Mouse (Mus musculus): ENCODE measurements at regions not wholly inside any gene's neighbourhood (a gene's known extent, or its start where the extent isn't known, plus 50 kb on each side); places are given as distances from the start of the nearest gene placed in this dataset.

DNA sequence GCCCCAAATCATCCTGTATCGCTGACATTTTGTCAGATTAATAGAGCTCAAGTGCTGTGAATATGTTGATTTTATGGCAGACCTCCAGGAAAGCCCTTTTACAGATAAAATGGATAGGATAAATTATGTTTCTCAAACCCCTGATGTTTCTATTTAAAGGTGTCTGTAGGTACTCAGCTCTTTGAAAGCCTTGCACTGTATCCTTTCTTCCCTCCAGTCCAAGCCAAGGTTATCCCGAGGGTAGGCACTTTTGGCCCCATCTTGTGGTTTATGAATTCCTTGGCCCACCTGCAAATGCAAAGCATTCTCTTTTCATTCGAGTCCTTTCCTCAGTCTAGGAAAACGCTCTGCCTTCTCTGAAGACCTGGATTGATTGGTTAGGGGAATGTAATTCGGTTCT is 139.2 kb upstream of the Kcnj16 start:
- 70% methylated on average over 5 of the region's 5 CpGs for WGBS
- no peak for ATAC-seq
- no peak overlapping the region for H3K4me2 ChIP-seq (ENCODE audit: low read length)
- no peaks in the 10 kb centered on the region for H3K9me3 ChIP-seq (replicated peaks; ENCODE audit: control insufficient read depth, low read length)
- no peaks in the 10 kb centered on the region for H3K4me1 ChIP-seq (ENCODE audit: control insufficient read depth, insufficient read depth, low read length)
- no peak overlapping the region for H3K4me3 ChIP-seq (ENCODE audit: low read depth, low read length)
- H3K27me3 ChIP-seq (replicated peaks; ENCODE audit: control insufficient read depth, insufficient read depth, low read length): no peaks in the 10 kb centered on the region
- H3K9ac ChIP-seq (ENCODE audit: low read length): no peak overlapping the region
- no peak overlapping the region for H3K27ac ChIP-seq (ENCODE audit: low read depth, low read length)
- peak; percentile 16 for DNase-seq (ENCODE audit: low spot score)
- no peaks in the 10 kb centered on the region for H3K36me3 ChIP-seq (ENCODE audit: control insufficient read depth, insufficient read depth, low read length)

DNA sequence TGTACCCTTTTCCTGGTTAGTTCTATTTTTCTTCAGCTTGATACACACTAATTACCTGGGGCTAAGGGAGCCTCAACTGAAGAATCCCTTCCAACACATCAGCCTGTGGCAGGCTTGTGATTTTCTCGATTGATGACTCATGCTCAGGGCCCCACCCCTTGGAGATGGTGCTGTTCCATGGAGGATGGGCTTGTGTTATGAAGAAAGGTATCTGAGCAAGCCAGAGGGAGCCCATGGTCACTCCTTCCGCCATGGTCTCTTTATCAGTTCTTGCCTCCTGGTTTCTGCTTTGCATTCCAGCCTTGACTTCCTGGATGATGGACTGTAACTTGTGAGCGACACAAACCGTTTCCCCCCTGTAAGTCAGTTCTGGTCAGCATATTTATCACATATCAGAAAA is 131.1 kb upstream of the Kcnj16 start:
- no peak overlapping the region for H3K27ac ChIP-seq (ENCODE audit: low read depth, low read length)
- H3K4me1 ChIP-seq (ENCODE audit: control insufficient read depth, insufficient read depth, low read length): no peaks in the 10 kb centered on the region
- no peaks in the 10 kb centered on the region for H3K9me3 ChIP-seq (replicated peaks; ENCODE audit: control insufficient read depth, low read length)
- no peaks in the 10 kb centered on the region for H3K36me3 ChIP-seq (ENCODE audit: control insufficient read depth, insufficient read depth, low read length)
- no peak overlapping the region for H3K4me2 ChIP-seq (ENCODE audit: low read length)
- H3K27me3 ChIP-seq (replicated peaks; ENCODE audit: control insufficient read depth, insufficient read depth, low read length): no peaks in the 10 kb centered on the region
- DNase-seq (ENCODE audit: low spot score) (no peak), ATAC-seq (no peak)
- no peak overlapping the region for H3K4me3 ChIP-seq (ENCODE audit: low read depth, low read length)
- no peak overlapping the region for H3K9ac ChIP-seq (ENCODE audit: low read length)
- 90% methylated on average over 4 of the region's 4 CpGs for WGBS

DNA sequence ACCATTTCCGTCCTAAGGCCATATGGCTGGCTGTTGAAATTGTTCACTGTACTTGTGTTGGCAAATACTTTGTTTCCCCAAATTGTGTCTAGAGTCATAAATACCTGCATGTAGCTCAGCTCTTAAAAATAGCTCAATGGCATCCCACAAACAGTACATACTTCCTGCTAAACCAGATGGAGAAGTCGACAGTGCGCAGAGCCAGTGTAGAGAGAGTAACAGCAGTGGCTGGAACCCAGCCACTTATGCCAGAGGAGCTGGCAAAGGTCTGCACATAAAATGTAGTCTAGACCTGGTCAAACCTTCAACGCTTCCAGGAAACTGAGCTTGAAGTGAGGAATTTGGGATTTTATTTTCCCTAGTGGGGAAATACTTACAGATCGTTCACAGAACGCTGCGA is 128.5 kb upstream of the Kcnj16 start:
- H3K4me2 ChIP-seq (ENCODE audit: low read length): no peak overlapping the region
- H3K27ac ChIP-seq (ENCODE audit: low read depth, low read length): no peak overlapping the region
- 92% methylated on average over 7 of the region's 7 CpGs for WGBS
- H3K36me3 ChIP-seq (ENCODE audit: control insufficient read depth, insufficient read depth, low read length): no peaks in the 10 kb centered on the region
- no peak overlapping the region for H3K4me3 ChIP-seq (ENCODE audit: low read depth, low read length)
- H3K27me3 ChIP-seq (replicated peaks; ENCODE audit: control insufficient read depth, insufficient read depth, low read length): no peaks in the 10 kb centered on the region
- no peak overlapping the region for H3K9ac ChIP-seq (ENCODE audit: low read length)
- DNase-seq (ENCODE audit: low spot score) (no peak), ATAC-seq (no peak)
- H3K4me1 ChIP-seq (ENCODE audit: control insufficient read depth, insufficient read depth, low read length): no peaks in the 10 kb centered on the region
- H3K9me3 ChIP-seq (replicated peaks; ENCODE audit: control insufficient read depth, low read length): no peaks in the 10 kb centered on the region

DNA sequence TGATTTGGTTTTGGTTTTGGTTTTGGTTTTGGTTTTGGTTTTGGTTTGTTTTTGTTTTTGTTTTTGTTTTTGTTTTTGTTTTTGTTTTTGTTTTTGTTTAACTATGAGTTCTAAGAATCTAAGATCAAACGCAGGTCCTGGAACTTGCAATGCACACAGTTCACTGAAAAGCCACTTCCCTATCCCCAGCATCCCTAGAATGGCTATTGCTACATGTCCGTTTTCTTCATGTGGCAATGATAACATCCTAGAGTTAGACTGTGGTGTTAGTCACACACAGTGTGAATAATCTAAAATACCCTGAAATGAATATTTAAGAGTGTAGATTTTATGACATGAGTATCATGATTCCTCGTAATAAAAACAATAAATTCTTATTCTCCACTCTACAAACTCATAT is 99.5 kb upstream of the Kcnj16 start:
- WGBS: 89% methylated on average over 3 of the region's 3 CpGs
- ATAC-seq: no peak
- no peak for DNase-seq (ENCODE audit: low spot score)
- Histone ChIP-seq H3K27me3 (replicated peaks; ENCODE audit: control insufficient read depth, insufficient read depth, low read length) (no peaks in the 10 kb centered on the region), H3K4me2 (ENCODE audit: low read length) (no peak overlapping the region), H3K9me3 (replicated peaks; ENCODE audit: control insufficient read depth, low read length) (no peaks in the 10 kb centered on the region), H3K4me1 (ENCODE audit: control insufficient read depth, insufficient read depth, low read length) (no peaks in the 10 kb centered on the region), H3K36me3 (ENCODE audit: control insufficient read depth, insufficient read depth, low read length) (no peaks in the 10 kb centered on the region), H3K9ac (ENCODE audit: low read length) (no peak overlapping the region), H3K27ac (ENCODE audit: low read depth, low read length) (no peak overlapping the region), H3K4me3 (ENCODE audit: low read depth, low read length) (no peak overlapping the region)

DNA sequence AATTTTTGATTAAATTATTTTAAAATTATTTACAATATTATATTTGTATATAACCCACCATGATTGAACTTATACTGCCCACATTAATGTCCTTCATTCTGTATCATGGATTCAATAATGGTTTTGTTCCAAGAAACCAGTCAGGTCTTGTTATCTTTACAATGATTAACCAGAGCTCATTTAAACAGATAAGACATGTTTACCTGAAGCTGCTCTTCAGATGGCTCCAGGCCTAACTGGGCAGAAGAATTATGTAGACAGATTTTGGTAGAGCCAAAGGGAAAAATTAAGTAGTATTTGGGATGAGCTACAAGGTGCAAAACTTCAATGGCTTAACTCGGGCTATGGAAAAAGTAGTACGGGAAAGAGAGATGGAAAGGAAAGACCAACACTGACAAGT is 97.7 kb upstream of the Kcnj16 start:
- Histone ChIP-seq H3K4me2 (ENCODE audit: low read length) (no peak overlapping the region), H3K36me3 (ENCODE audit: control insufficient read depth, insufficient read depth, low read length) (no peaks in the 10 kb centered on the region), H3K27me3 (replicated peaks; ENCODE audit: control insufficient read depth, insufficient read depth, low read length) (no peaks in the 10 kb centered on the region), H3K27ac (ENCODE audit: low read depth, low read length) (no peak overlapping the region), H3K9ac (ENCODE audit: low read length) (no peak overlapping the region), H3K4me3 (ENCODE audit: low read depth, low read length) (no peak overlapping the region), H3K9me3 (replicated peaks; ENCODE audit: control insufficient read depth, low read length) (no peaks in the 10 kb centered on the region), H3K4me1 (ENCODE audit: control insufficient read depth, insufficient read depth, low read length) (peaks cover 6% of the 10 kb centered on the region; the same call in 1 of the 2 replicates)
- ATAC-seq: no peak
- no peak for DNase-seq (ENCODE audit: low spot score)
- WGBS: 87% methylated on average over 2 of the region's 2 CpGs

DNA sequence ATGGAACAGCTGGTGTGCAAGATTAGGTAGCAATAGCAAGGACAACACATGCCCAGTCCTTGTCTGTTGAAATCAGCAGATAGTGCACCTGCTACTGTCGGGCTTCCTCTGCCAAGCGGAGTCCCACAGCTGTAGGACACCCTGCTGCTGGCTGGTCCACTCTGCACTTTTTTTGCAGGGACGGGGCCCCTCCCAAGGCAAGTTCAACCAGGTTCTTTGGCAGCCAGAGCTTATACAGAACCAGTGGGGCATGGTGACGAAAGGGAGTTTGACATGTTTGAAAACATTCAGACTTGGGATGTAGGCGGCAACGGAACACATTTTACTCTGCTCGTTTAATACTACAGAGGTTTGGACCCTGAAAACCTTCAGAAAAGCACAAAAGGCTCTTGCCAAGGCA is 93.2 kb upstream of the Kcnj16 start:
- Histone ChIP-seq H3K4me1 (ENCODE audit: control insufficient read depth, insufficient read depth, low read length) (peaks cover 6% of the 10 kb centered on the region; the same call in 1 of the 2 replicates), H3K9ac (ENCODE audit: low read length) (no peak overlapping the region), H3K9me3 (replicated peaks; ENCODE audit: control insufficient read depth, low read length) (no peaks in the 10 kb centered on the region), H3K27me3 (replicated peaks; ENCODE audit: control insufficient read depth, insufficient read depth, low read length) (no peaks in the 10 kb centered on the region), H3K27ac (ENCODE audit: low read depth, low read length) (no peak overlapping the region), H3K36me3 (ENCODE audit: control insufficient read depth, insufficient read depth, low read length) (no peaks in the 10 kb centered on the region), H3K4me3 (ENCODE audit: low read depth, low read length) (no peak overlapping the region), H3K4me2 (ENCODE audit: low read length) (no peak overlapping the region)
- DNase-seq (ENCODE audit: low spot score) (peak; percentile 66), ATAC-seq (no peak)
- 17% methylated on average over 7 of the region's 7 CpGs for WGBS

DNA sequence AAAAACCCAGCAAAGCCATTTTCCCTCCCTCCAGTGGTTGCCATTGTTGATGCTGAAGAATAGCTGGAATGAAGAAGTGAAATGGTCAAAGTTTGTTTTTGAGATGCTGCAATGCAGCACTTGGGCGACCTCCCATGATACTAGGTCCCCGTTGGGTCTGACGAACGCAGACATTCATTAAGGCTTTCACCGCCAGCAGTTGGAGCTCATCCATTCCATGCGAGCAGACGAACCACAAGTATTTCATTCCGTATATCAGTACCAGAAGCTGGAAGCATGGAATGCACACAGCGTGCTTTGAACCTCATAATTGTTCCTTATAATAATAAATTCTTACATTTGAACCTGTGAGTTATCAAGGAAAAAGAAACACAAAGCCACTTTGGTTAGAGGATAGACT is 86.9 kb upstream of the Kcnj16 start:
- 92% methylated on average over 9 of the region's 9 CpGs for WGBS
- Histone ChIP-seq H3K4me1 (ENCODE audit: control insufficient read depth, insufficient read depth, low read length) (no peaks in the 10 kb centered on the region), H3K36me3 (ENCODE audit: control insufficient read depth, insufficient read depth, low read length) (no peaks in the 10 kb centered on the region), H3K9ac (ENCODE audit: low read length) (no peak overlapping the region), H3K27me3 (replicated peaks; ENCODE audit: control insufficient read depth, insufficient read depth, low read length) (no peaks in the 10 kb centered on the region), H3K4me2 (ENCODE audit: low read length) (no peak overlapping the region), H3K9me3 (replicated peaks; ENCODE audit: control insufficient read depth, low read length) (no peaks in the 10 kb centered on the region), H3K27ac (ENCODE audit: low read depth, low read length) (no peak overlapping the region), H3K4me3 (ENCODE audit: low read depth, low read length) (no peak overlapping the region)
- ATAC-seq: no peak
- no peak for DNase-seq (ENCODE audit: low spot score)

DNA sequence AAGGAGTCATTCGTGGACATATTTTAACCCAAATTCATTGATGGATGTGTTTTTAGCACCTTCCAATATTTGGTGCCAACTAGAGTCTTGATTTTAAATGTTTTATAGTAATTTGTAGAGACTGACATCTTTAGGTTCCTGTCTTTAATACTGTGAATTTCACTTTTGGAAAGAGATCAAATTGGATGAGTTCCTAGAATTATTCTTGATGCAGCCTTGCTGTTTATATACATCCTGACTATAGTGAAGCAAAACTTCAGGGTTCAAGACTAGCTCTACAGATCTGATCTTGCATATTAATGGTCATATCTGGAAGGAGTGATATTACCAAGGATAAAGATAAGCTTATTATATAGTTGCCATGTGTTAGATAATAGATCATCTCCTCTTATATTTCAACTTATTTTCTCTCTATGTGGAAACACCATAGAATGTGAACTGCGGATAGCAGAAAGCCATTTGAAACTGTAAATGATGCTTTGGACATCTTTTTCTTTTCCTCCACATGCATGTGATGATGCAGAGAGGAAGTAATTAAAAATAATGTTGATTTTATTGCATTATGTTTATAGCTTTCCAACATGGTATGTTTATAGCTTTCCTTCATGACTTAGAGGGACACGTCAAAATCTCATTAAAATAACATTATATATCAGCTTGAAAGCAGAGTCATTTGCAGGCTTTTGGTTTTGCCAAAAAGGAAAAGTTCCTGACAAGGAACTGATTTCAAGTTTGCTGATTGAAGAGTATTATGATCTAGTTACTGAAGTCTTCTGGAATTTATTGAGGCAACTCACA is 78.3 kb upstream of the Kcnj16 start:
- Histone ChIP-seq H3K36me3 (ENCODE audit: control insufficient read depth, insufficient read depth, low read length) (no peaks in the 10 kb centered on the region), H3K27me3 (replicated peaks; ENCODE audit: control insufficient read depth, insufficient read depth, low read length) (no peaks in the 10 kb centered on the region), H3K4me2 (ENCODE audit: low read length) (no peak overlapping the region), H3K9ac (ENCODE audit: low read length) (no peak overlapping the region), H3K4me3 (ENCODE audit: low read depth, low read length) (no peak overlapping the region), H3K27ac (ENCODE audit: low read depth, low read length) (no peak overlapping the region), H3K4me1 (ENCODE audit: control insufficient read depth, insufficient read depth, low read length) (no peaks in the 10 kb centered on the region), H3K9me3 (replicated peaks; ENCODE audit: control insufficient read depth, low read length) (no peaks in the 10 kb centered on the region)
- ATAC-seq (no peak), DNase-seq (ENCODE audit: low spot score) (peak; percentile 36)
- 91% methylated on average over 3 of the region's 3 CpGs for WGBS

DNA sequence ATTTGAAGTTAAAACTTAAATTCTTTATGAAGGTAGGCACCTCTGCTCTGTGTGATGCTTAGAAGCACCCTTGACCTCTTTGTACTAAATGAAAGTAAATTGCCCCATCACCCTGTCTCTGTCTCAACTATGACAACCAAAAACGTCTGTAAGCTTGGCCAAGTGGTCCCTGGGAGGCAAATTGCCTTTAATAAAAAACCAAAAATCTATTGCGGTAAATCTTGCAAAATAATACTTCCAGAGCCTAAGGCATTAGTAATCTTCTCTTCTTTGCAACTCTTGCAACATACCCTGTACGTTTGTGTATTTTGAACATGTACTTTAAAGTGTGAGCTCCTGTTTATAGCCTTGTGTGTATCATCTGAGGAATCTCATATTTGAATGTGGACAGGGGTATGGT is 77.4 kb upstream of the Kcnj16 start:
- Histone ChIP-seq H3K27me3 (replicated peaks; ENCODE audit: control insufficient read depth, insufficient read depth, low read length) (no peaks in the 10 kb centered on the region), H3K27ac (ENCODE audit: low read depth, low read length) (no peak overlapping the region), H3K9ac (ENCODE audit: low read length) (no peak overlapping the region), H3K36me3 (ENCODE audit: control insufficient read depth, insufficient read depth, low read length) (no peaks in the 10 kb centered on the region), H3K4me1 (ENCODE audit: control insufficient read depth, insufficient read depth, low read length) (no peaks in the 10 kb centered on the region), H3K9me3 (replicated peaks; ENCODE audit: control insufficient read depth, low read length) (no peaks in the 10 kb centered on the region), H3K4me3 (ENCODE audit: low read depth, low read length) (no peak overlapping the region), H3K4me2 (ENCODE audit: low read length) (no peak overlapping the region)
- ATAC-seq (no peak), DNase-seq (ENCODE audit: low spot score) (no peak)
- WGBS: 73% methylated on average over 3 of the region's 3 CpGs

All from forebrain, embryonic 14.5 days (tissue).